Mouse (Mus musculus) B cell, adult (primary cell): ENCODE measurements around the gene Ppp4r3b. TPM values are rescaled to one million over a fixed set of nuclear protein-coding genes. Genes with fewer than 3 reads are reported as not detected.

ENCODE experiments used
- total RNA-seq: library from RNA; stranded (reverse); gene quantifications from 4 replicates; pipeline ENCODE4 v1.2.4, GENCODE M21; 2023; ENCODE audit not compliant: inconsistent age

Ppp4r3b gene
- total RNA-seq: 117 to 153 TPM (median 133 TPM) in 4 replicates

DNA sequence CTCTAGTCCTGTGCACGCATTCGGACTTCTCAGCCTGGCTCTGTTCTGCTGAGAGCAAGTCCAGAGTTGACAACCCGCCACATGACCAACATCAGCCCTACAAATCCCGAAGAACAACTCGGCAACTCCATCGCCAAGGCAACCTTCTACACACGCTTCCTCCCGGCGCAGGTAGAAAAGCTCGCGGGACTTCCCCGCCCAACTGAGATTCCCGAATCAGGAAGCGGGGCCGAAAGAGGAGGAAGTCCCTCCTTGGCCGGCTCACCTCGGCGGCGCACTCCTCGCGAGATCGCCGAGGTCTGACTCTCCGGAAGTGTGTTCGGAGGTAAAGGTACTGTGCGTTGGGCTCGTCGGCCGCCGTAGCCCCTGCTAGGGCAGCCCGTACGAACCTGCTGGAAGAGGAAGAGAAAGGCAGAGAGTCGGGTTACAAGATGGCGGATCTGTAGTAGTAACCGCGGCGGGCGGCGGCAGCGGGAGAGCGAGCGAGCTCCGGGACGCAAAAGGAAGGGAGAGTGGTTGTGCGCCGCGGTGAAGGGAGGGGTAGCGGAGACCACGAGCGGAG, at the start of gene Ppp4r3b:
Gene Ppp4r3b, plus strand, starts transcription at position 328 of the 562 bp plus-strand sequence.

DNA sequence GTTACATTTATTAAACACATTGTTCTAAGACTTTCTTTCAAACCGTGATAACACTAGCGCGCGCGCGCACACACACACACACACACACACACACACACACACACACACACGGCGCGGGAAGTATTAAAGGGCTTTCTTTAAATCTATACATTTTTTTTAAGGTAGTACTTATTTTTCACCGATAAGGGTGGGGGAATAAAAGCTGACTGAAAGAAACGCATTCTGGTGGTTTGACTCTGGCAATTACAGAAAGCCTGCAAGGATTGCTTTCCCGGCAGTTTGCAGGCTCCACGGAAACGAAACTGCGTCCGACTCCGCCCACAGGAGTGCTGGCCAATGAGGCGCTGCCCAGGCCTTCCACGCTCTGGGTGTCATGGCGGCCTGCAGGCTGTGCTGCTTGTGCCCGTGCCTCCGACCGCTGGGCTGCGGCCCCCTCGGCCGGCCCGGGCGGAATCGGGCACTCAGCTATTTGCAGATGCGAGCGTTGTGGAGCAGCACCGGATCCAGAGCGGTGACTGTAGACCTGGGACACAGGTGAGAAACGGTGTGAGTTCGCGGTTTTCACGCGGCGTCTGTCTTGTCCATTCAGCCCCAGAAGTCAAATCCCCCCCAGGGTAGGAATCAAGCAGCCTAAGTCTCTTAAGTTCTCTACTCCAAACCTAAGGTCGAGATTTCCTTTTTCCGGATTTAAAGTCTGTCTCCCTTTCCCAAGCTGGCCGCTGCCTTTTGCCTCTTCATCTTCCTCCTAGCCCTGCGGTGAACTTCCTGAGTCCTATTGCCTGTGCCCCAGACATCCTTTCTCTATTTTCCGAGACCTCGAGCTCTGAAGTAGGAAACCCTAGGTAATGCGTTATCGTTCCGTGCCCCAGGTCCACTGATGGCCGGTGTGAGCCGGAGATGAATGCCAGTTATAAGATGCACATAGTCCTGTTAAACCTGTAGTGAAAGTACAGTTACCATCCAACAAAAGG, 42.0 kb upstream of the Ppp4r3b start, which contains the start of gene Pnpt1:
Gene Pnpt1, plus strand, starts transcription at position 360 of the 971 bp plus-strand sequence.

DNA sequence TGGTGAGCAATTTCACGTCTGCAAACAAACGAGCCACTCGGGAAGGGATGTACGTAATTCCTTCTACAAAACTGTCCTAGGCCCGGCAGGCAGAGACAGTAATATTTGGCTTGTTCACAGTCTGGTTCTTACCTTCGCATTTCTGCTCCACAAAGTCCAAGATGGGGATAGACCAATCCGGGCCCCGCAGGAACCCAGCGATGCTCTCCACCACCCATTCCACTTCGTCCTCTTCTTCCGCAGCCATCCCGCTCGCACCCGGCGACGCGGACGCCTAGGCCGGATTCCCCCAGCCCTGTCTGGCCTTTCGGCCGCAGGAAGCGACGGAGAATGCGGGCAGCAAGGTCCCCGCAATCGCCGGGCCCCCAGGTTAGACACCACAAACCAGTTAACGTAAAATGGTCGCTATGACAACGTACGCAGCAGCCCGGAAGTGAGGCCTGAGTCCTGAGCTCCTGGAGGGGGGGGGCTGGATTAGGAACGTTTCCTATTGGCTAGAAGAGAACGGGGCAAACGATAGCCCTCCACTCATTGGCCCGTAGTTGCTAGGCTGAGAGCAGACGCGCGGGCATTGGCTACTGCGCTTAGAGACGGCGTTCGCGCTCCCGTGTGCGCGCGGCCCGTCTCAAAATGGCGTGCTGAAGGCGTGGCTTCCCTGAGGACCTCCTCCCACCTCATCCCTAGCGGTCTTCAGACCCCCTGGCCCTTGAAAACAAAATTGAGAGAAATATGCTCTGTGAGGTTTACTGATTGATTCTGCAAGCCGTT, 74.4 kb downstream of the Ppp4r3b start, which contains the start of gene Cfap36:
Gene Cfap36, minus strand, starts transcription at position 527 of the 768 bp plus-strand sequence.

Other genes with a start within 250 kb of the Ppp4r3b start
- 37.2 to 45.7 TPM (median 39.5 TPM) in 4 replicates for gene Pnpt1, start 42.1 kb upstream of the Ppp4r3b start, total RNA-seq
- gene Cfap36, start 74.5 kb downstream of the Ppp4r3b start, total RNA-seq: 22.2 to 31.5 TPM (median 24.2 TPM) in 4 replicates
- 7.0 to 11.0 TPM (median 8.3 TPM) in 4 replicates for gene Ccdc88a, start 200.8 kb downstream of the Ppp4r3b start, total RNA-seq